Mouse (Mus musculus): Measurements from ENCODE around the gene Gm20388. TPM values are rescaled to one million over a fixed set of nuclear protein-coding genes. Genes with fewer than 3 reads are reported as not detected.
A peak's percentile ranks its signal among the peaks of the same experiment; 100 is the strongest.

The Gm20388 gene
- total RNA-seq, 2 experiments from 2014 or later = 1.3 to 8.5 TPM

DNA sequence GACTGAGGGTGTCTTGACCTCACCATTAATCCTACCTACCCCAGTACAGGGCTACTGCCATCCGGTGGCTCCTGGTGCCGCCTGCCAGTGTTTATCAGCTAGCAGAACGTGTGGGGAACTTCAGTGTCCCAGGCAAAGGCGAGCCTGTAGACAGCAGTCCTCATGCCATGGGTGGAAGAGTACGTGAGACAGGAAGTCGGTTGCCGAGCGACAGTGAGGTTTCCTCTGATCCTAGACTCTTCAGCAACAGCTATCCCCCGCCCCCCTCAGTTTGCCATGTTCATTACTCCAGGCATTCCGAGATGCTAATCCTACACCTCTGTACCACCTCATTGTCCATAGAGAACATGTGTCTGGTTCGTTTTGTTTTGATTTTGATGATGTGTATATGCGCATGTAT, 4349.7 kb downstream of the Gm20388 start:
- no peak for DNase-seq (ENCODE audit: low spot score in 2 of 2)

DNA sequence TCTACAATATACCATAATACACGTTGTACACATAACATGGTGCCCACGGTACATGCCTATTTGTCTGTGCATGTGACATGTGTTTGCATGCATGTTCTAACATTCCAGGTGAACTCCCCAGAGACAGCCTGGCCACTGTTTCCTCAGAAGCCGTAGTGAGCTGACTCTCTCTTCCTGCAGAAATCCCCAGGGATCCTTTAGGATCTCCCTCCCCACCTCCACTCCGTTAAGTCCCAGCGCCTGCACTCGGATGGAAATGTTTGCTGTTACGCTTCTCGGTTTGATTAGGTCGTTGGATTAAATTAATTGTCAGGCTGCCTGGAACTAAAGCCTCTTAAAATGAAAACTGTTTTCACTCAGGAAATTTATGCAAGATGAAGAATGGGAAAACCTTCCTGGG, 4352.4 kb downstream of the Gm20388 start:
- DNase-seq (ENCODE audit: low spot score in 2 of 2) = no peak

DNA sequence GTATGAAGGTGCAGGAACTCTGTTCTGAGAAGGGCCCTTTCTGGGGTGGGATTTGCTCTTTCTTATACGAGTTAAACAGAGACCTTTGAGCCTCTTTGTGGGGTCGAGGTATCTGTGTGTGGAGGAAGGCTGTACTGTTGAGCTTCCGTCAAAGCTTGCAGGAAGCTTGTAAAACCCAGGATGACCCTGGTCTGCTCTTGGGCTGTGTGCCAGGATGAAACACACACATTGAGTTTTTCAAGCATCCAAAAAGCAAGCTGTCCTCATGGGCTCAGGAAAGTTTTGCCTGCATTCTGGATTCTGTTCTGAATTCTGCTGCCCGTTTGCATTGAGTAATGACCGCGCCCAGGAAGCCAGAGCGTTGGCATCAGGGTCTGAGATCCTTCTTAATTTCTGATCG, 4353.4 kb downstream of the Gm20388 start:
- no peak for DNase-seq (ENCODE audit: low spot score in 2 of 2)

DNA sequence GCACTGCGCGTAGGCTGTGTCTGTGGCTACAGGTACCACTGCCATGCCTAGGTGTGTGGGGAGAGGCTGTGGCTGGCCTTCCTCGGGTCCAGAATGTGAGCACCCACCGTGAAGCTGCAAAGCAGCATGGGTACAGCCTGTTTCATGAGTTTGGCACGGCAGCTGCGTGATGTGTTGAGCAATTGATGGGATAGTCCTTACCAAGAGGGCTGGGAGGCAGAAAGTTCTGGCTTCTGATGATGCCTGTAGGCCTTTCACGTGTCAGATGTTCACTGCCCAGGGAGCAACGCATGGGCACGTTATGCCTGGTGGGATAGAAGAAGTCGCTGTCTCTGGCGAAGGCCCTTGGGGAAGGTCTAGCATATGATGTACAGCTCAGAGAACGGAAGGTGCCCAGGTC, 4354.0 kb downstream of the Gm20388 start:
- DNase-seq (ENCODE audit: low spot score in 2 of 2) = no peak

DNA sequence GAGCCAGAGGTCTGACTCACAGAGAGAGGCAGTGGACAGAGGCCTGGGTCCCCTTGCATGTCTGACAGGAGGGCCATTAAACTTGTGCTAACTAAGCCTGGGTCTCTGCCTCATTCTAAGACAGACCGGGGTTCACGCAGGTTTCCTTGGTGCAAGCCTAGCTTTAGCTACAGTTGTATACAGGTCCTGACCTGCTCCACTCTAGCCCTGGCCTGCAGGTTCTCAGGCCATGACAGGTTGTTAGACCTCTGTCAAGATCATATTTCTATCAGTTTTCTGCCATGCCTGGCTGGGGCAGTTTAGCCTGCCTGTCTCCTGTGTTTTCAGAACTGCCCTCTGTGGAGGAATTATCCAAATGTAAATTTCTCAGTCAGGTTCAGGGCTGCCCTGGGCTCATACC, 4354.5 kb downstream of the Gm20388 start:
- no peak for DNase-seq (ENCODE audit: low spot score in 2 of 2)

DNA sequence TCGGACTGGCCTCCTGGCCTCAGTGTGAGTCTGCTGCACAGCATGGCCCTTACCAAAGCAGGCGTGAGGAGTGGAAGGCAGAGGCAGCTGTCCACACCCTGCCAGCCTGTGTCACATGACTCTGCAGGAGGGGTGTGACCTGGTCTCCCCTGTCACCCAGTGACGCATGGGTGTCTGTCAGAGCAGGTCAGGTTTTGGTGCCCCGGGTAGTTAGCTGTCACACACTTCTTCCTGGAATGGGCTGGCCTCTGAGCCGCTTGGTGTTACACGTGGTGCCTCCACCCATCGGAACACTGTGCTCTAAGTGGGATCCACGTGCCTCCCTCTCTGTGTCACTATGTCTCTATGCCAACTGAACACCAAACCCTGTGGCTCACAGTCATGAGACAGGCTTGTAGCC, 4355.2 kb downstream of the Gm20388 start:
- DNase-seq (ENCODE audit: low spot score in 2 of 2) = no peak

DNA sequence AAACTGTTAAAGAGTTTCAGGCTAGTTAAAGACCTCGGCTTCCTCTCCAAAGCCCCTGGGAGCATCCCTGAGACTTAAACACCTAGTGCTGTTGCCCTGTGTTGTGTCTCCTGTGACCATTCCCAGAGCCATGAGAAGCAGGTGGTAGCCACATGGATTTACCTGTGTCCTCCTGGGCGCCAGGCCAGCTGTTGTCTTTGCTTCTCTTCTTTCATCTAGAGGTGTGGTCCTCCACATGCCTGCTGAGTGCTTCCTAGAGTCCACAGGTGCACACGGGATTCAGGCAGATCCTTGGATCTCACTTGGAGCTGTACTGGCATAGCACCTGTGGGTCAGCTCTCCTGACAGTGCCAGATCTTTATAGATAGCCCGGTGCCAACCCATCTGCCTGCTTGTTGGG, 4356.6 kb downstream of the Gm20388 start:
- no peak for DNase-seq (ENCODE audit: low spot score in 2 of 2)

DNA sequence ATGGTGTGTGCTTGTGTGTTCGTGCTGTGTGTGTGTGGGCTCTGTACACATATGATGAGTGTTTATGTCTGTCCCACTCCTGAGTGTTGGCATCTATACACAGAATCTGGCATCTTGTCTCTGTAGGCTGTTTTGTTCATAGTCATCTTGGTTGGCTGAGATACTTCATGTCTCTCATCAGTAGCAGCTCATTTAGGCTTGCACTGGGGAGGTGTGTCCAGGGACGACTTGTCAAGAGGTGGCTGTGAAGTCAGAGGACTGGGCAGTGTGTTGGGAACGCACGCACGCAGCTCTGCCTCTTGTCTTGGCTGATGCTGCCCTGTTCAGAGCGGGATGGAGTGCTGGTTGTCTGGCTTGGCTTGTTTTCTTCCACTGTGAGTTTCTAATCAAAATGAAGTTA, 4359.9 kb downstream of the Gm20388 start:
- DNase-seq (ENCODE audit: low spot score in 2 of 2) = no peak

DNA sequence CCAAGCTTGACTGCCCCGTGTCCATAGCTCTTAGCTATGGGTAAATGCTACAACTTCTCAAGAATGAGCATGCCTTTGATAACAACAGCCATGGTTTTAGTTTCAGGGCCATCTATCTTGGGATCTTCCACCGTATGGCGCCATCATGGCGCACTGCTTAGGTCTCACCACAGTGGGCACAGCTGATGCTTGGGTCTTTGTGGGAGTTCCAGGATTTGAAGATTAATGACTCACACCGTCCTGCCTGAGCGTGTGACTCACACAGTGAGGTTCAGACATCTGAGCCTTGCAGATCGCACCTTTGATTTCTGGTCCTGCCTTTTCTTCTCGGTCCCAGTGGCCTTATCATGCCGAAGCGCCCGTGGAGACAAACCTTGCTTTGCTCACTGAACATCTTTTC, 4360.3 kb downstream of the Gm20388 start:
- DNase-seq (ENCODE audit: low spot score in 2 of 2) = no peak

DNA sequence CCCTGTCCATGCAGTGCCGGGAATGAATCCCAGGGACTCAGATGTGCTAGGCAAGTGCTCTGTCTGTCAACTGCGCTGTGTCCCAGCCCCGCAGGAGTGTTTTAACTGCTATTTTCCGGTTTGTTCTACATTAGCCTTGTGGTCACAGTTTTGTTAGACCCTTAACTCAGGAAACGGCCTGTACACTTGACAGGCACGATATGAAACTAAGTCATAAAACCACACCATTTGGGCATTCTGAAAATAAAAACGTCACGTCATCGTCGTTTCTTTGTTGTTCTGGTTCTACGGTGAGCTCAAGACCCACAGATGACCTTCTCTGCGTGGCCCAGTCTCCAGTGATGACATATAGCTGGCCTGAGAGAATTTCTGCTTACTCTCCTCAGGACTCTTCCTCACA, 4360.9 kb downstream of the Gm20388 start:
- DNase-seq (ENCODE audit: low spot score in 2 of 2) = no peak

DNA sequence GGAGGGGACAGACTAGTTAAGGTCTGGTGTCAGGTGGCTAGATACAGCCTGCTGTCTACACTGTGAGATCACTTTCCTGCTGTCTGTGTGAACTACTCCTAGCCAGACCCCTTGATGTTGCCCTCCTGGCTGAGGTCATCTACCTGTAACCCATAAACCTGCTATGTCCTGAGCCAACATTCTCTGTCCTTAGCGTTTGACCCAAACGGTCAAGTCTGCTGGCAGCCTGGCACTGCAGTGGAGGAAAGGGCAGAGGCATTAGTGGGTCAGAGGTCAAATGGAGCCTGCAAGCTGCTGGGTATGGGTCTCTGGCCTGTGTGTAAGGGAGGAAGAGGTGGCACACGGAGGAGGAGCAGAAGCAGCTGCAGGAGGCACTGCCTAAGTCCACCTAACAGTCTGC, 4362.2 kb downstream of the Gm20388 start:
- no peak for DNase-seq (ENCODE audit: low spot score in 2 of 2)

DNA sequence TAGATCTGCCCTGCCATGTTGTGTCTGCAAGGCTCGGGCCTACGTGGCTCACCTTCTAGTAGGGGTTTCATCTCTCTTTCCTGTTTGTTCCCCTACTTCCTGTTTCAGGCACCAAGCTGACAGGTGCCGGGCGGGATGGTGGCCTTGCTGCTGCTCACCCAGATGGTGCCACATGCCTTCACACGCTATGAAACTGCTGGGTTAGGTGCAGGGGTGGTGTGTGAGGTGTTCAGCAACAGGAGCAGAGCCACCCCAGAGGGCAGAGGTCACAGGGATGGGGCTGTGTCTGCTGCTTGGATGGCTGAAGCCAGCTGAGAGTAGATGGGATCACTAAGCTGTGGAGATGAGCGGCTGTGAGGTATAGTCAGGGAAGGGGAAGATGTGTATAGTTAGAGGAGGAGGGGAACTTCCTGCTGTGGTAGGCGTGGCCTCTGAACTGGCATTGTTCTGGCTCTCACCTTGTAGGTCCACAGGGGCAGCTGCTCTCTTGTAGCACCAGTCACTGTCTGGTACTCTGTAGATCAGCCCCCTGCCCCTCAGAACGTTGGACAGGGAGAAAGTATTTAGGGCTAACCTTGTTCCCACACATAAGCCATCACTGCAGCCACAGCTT, 4363.1 kb downstream of the Gm20388 start:
- no peak for DNase-seq (ENCODE audit: low spot score in 2 of 2)

DNA sequence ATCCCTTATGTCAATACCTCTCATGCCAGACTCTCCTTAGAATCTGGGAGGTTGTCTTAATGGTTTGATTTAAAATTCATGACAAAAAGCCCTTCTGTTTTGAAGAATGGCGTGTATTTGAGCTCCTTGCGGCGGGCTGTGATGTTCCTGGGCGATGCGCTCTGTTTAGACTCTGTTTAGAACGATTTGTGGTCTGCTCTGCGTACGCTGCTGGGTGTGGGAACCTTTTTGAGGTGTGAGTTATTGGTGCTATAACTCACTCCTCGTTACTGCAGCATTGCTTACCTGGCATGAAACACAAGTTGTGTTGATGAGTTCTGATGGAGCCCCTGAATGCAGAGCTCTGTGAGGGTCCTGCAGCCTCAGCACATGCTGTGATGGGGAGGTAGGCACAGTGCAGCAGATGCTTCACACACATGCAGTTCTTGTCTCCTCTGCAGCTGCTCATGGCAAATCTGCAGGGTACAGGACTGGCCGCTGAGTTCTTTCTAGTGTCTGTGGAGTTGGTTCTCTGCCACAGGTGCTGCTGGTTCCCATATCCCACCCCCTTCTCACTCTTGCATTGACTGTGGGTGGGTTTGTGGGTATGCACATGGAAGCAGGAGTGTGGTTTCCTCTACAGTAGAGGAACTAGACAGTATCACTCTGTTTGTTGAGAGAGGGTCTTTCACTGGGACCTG, 4363.9 kb downstream of the Gm20388 start:
- DNase-seq (ENCODE audit: low spot score in 2 of 2) = no peak

DNA sequence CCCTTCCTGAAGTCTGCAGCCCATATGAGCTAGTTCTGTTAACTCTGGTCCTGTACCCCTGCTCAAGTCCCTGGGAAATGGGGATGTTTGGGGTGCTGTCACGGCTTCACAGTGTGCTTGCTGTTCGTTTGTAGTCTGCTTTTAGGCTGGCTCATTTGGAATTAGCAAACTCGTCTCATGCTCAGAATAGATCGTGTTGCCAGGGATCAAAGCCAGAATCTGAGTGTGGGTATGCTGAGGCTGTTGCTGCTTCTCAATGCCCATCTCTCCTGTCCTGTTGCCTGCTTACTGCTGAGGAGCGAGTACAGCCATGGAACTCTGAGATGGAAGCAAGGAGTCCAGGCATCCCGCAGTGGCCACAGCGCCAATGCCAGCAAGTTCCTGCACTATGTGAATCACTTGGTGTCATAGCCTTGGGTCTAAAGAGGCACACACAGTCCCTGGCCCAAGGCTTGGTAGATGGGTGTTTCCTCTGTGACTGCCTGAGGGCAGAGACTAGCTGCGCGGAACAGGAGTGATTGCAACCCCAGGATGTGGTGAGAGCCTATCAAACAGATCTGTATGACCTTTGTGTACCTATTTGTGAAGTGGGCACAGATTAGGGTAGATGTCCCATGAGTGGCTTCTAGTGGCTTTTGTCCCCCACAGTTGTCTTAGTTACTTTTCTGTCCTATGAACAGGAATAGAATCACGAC, 4364.9 kb downstream of the Gm20388 start:
- DNase-seq (ENCODE audit: low spot score in 2 of 2) = no peak

DNA sequence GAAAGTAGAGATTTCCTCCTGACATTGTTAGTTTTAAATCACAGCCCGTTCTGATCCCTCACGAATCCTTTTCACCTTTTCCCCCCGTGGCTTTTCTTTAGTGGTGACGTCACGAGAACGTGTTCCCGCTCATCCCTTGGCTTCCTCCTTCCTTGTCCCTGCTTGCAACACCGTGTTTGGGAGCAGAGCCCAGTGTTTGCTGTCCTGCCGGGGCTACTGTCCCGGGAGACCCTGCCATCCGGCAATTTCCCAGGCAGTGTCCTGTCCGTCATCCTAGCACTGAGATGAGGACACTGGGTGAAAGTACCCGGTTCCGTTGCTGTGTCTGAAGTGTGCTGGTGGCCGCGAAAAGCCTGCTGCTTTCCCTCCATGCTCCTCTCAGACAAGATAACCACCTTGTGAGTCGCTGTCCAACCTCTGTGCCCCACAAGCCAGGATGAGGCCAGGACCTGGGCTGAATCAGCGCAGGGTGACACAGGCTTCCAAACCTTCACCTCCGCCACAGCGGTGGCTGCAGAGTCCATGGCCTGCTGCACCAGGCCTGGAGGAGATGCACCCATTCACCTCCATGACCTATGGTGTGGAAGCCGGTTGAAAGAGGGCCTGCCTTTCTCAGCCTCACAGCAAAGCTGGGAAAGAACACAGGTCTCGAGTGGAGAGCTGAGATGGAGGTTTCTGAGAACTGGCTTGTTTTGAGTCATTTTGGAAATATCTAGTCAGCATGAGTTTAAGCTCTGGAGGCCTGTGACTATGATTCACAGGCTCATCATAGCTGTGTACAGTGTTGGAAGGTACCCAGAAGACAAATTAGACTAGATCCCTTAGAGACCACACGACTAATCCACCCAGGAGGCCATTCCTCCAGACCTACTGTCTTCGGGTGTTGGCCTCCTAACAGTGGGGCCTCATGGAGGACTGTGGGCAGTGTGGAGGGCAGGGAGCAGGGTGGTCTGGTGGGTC, 4367.6 kb downstream of the Gm20388 start:
- DNase-seq (ENCODE audit: low spot score in 2 of 2) = peak; percentile 45 to 52

DNA sequence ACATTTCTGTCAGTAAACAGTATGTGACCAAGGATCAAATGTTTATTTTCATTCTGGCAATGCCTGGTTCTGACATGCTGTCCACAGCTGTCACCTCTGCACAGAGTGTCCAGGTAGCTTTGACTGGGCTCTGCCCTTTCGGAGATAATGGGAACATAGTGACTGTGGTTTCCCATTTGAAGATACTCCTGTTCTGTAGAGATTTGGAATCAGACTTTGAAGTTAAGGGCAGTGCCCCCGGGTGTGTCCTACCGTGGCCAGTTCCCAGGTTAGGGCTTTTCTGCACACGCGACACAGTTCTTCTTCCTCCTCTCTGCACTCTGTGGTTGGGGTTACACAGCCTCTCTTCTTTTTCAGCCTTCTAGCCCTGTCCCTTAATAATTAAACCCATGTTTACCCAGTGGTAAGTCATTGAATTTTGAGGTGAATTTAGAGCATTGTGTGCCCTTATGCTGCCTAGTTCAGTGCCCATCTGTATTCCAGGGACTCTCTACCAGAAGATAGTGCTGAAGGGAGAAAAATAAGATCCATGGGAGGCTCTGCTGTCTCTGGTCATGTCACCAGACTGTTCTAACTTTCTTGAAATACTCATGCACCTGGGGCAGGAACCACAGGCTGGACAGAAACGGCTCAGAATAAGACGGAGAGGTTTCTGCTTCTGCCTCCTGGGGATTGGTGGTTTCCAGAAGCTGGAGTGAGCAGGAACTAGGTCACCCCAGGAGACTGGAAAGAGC, 4368.5 kb downstream of the Gm20388 start:
- no peak for DNase-seq (ENCODE audit: low spot score in 2 of 2)

DNA sequence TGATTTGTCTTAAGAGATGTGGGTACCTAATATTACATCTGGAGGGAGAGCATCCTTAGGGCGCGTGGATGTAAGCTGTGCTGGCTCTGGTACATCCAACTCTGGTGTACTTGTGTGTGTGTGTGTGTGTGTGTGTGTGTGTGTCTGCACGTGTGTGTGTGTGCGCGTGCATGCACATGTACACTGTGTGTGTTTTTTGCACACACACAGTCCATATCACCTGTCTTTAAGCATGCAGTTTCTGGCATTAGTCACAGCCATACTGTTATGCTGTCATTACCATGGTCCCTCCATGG, 4369.0 kb downstream of the Gm20388 start:
- DNase-seq (ENCODE audit: low spot score in 2 of 2) = no peak

DNA sequence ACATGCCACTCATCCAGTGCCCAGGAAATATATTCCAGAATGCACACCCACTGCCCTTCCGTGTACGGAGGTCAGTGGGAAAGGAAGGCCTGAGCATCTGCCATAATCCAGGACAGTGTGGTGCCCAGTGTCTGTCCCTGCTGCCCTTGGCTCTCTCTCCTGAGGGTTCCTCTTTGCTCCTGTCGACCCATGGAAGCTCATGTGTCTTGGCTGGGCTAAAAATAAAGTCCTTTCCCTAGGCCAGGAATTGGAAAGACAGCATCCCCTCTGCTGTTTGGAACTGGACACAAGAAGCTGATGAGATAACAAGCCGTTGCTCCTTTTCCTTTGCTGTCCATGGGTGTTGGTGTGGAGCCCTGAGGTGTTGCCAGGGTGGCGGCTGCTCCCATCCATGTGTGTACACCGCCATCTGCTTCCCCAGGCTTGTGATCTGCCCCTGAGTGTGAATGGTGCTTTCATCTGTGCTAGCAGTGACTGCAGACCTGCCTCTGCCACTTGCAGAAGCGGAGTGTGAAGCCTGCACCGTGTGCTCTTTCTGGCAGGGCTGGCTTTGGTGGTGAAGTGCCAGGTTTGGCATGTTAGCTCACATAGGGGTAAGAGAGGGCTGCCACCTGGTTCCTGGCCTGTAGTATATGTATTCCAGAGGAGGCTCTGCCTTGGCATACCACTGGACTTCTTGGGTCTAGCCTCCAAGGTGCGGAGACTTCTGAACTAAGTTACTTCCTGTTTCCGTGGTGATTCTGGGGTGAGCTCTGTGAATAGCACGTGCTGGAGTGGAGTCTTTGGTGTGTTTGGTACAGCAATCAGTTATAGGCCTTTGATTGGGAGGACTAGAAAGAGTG, 4371.3 kb downstream of the Gm20388 start:
- DNase-seq (ENCODE audit: low spot score in 2 of 2) = no peak

DNA sequence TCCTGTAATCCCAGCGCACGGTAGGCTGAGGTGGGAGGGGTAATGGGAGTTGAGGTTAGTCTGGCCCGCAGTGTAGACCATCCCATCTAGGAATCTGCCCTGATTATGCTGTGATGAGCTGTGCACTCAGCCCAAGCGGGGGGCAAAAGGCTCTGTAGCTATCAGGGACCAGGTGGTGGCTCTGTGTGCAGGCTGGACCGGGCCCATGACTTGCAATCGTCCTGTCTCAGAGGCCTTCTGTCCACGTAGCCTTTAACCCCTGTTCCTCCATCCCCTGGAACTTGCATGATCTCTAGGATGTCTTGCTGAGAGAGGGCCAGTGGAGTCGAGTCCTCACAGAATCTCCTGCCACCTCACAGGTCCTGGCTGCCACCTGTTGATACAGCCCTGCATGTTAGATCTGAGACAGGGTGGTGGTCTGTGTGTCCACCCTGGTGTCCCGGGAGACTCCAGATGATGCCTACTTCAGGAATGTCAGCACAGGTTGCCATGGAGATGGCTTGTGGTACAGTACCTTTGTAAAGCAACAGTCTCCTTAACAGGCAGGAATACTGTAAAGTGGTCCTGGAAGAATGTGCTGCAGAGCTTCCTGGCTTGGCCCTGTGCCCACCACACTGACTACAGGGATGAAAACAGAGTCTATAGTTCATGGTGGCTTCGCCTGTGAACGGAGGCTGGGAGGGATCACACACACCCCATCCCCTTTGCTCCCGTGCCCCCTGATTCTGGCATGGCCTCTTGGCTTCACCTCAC, 4372.4 kb downstream of the Gm20388 start:
- no peak for DNase-seq (ENCODE audit: low spot score in 2 of 2)

All from adrenal gland, adult 18-20 months (tissue).